Mouse (Mus musculus): ENCODE measurements at regions not wholly inside any gene's neighbourhood (a gene's known extent, or its start where the extent isn't known, plus 50 kb on each side); places are given as distances from the start of the nearest gene placed in this dataset.
A peak's percentile ranks its signal among the peaks of the same experiment; 100 is the strongest.

DNA sequence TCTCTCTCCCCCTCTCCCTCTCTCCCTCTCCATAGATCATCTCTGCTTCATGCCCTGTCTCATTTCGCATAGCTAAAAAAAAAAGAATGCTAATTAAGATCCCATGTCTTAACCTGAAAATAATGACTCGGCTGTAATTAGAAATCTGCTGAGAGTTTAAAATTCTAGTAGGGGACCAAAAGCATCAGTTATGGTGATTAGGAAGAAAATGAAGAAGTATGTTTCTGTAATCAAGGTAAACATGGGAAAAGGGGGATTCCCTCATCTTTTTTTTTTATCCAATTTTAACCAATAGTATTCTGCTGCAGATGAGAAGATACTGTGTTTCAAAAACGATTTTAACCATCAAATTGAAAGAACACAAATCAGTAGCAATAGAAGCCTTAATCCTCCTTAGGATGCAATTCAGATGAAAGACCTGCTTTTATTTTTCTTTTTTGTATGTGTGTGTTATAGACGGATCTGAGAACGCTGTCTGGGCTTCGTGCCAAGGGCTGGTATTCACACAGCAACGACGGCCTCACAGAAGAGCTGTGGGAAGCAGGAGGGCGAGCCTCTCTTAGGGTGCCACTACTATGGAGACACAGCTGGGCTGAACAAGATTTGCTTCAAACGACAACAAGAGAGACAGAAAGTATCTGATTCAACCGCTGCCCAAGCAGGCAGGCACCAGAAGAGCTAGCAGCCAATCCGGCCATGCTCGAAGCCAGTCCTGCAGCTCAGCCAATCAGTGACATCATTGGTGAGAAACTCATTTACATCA, 223.2 kb downstream of the Usp25 start:
- DNase-seq: peak; percentile 59

DNA sequence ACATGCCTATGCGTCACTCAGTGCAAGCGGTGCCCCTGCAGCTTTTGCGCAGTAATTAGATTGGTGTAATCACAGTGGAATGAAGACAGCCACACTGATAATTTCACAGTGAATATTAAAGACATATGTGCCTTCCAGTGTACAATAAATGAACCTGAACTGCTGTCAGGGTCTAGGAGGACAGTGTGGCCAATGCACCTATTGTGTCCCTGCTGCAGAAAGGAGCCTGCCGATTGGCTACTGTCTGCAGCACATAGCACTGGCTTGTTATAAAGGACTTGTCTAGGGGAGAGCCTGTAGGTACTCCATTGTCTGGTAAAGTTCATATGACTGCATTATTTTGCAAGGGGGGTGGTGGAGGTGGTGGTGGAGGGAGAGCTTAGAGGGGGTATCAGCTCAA, 222.5 kb downstream of the Usp25 start:
- no peak for DNase-seq

- DNase-seq: no peak
Measured at GRCm38 (mm10) chr16:77235449-77235848, 221.9 kb downstream of the Usp25 start.

Measured in adrenal gland, postnatal 10 days (tissue).